Mouse (Mus musculus) lung, postnatal 0 days (tissue): ENCODE results near the gene Jam3. TPM values are rescaled to one million over a fixed set of nuclear protein-coding genes. Genes with fewer than 3 reads are reported as not detected.
A peak's percentile ranks its signal among the peaks of the same experiment; 100 is the strongest.

Experiments
- ATAC-seq: fragments of 200-750 bp; cut with Nextera tagmentation; 2 replicates; pipeline ENCODE4 v1.8.0; 2017; ENCODE audit warnings: moderate library complexity
- DNase-seq: peaks from one replicate; pipeline ENCODE4 v3.0.0-alpha.2; 2016; ENCODE audit warnings: low spot score
- H3K27ac ChIP-seq: fragments of 300-500 bp; sonication (generic); 2 replicates; pipeline ENCODE4 v1.5.1; 2014; ENCODE audit warnings: antibody characterized with exemption, mild to moderate bottlenecking, low read length, mixed read lengths
- H3K27me3 ChIP-seq: fragments of 300-500 bp; sonication (generic); replicated peaks from 2 replicates; pipeline ENCODE4 v1.6.1; 2014; ENCODE audit warnings: low read length, mixed read lengths; ENCODE audit not compliant: insufficient read depth
- H3K36me3 ChIP-seq: fragments of 300-500 bp; sonication (generic); 2 replicates; pipeline ENCODE4 v1.6.1; 2014; ENCODE audit warnings: low read length, mixed read lengths; ENCODE audit not compliant: insufficient read depth
- H3K4me1 ChIP-seq: fragments of 300-500 bp; sonication (generic); 2 replicates; pipeline ENCODE4 v1.6.1; 2014; ENCODE audit warnings: antibody characterized with exemption, low read depth, low read length, mixed read lengths; ENCODE audit not compliant: insufficient read depth
- H3K4me2 ChIP-seq: fragments of 300-500 bp; sonication (generic); replicated peaks from 2 replicates; pipeline ENCODE4 v1.6.1; 2014; ENCODE audit warnings: low read depth, mild to moderate bottlenecking, low read length, moderate library complexity, mixed read lengths
- H3K4me3 ChIP-seq: fragments of 300-500 bp; sonication (generic); 2 replicates; pipeline ENCODE4 v1.5.1; 2014; ENCODE audit warnings: low read depth, low read length
- H3K9ac ChIP-seq: fragments of 300-500 bp; sonication (generic); replicated peaks from 2 replicates; pipeline ENCODE4 v1.6.1; 2014; ENCODE audit warnings: low read depth, mild to moderate bottlenecking
- H3K9me3 ChIP-seq: fragments of 300-500 bp; sonication (generic); 2 replicates; pipeline ENCODE4 v1.6.1; 2016; ENCODE audit warnings: low read length, mixed read lengths
- CTCF ChIP-seq: IDR thresholded peaks from 2 replicates; pipeline ENCODE4 v1.5.1; 2016; ENCODE audit warnings: antibody characterized with exemption, mild to moderate bottlenecking
- EP300 ChIP-seq: IDR thresholded peaks from 2 replicates; pipeline ENCODE4 v1.6.1; 2016; ENCODE audit warnings: antibody characterized with exemption, mild to moderate bottlenecking, control low read depth
- WGBS: fragments of 180-500 bp; shearing (Covaris S2); extraction: QIAGEN DNeasy Blood & Tissue Kit; methylation state at CpG from one replicate; pipeline ENCODE4 v1.1.7; 2014; 5-methylcytosine and 5-hydroxymethylcytosine counted together
- polyA plus RNA-seq: library from polyadenylated mRNA; unstranded; fragments of >200 nt; fragmentation: Nextera tagmentation; extraction: Ambion mirVana; gene quantifications from 2 replicates; pipeline ENCODE4 v1.2.1, GENCODE M21; 2015

Gene Jam3
- polyA plus RNA-seq, 1 experiment from 2014 or later = 18.9 TPM

GRCm38 (mm10) chr9:27153861-27154260, 1.4 kb downstream of the Jam3 start:
- H3K27me3 ChIP-seq = no peaks in the 10 kb centered on the region
- no peak overlapping the region for H3K4me2 ChIP-seq
- DNase-seq (no peak), ATAC-seq (no peak)
- H3K4me1 ChIP-seq = no peaks in the 10 kb centered on the region
- H3K9me3 ChIP-seq = no peaks in the 10 kb centered on the region
- H3K9ac ChIP-seq = no peak overlapping the region
- WGBS = 84% methylated on average over 4 of the region's 4 CpGs
- no peak for TF ChIP-seq EP300
- H3K4me3 ChIP-seq = no peak overlapping the region
- no peak overlapping the region for H3K27ac ChIP-seq
- H3K36me3 ChIP-seq = no peaks in the 10 kb centered on the region

GRCm38 (mm10) chr9:27149836-27150235, 5.4 kb downstream of the Jam3 start:
- Histone ChIP-seq H3K9me3 (no peaks in the 10 kb centered on the region), H3K4me2 (no peak overlapping the region), H3K4me3 (no peak overlapping the region), H3K4me1 (no peaks in the 10 kb centered on the region), H3K36me3 (no peaks in the 10 kb centered on the region), H3K27me3 (no peaks in the 10 kb centered on the region), H3K9ac (no peak overlapping the region), H3K27ac (no peak overlapping the region)
- TF ChIP-seq EP300 (no peak), CTCF (no peak)
- DNase-seq (no peak), ATAC-seq (no peak)
- WGBS = 50% methylated on average over 9 of the region's 9 CpGs

- no peak overlapping the region for H3K4me3 ChIP-seq
- H3K27me3 ChIP-seq = no peaks in the 10 kb centered on the region
- H3K9ac ChIP-seq = no peak overlapping the region
- no peak for TF ChIP-seq CTCF
- no peaks in the 10 kb centered on the region for H3K4me1 ChIP-seq
- DNase-seq = no peak
- WGBS = 35% methylated on average over 18 of the region's 18 CpGs
- no peak overlapping the region for H3K27ac ChIP-seq
- no peak for ATAC-seq
- H3K9me3 ChIP-seq = no peaks in the 10 kb centered on the region
- H3K36me3 ChIP-seq = no peaks in the 10 kb centered on the region
- no peak overlapping the region for H3K4me2 ChIP-seq
Observed at GRCm38 (mm10) chr9:27148631-27149471, 6.4 kb downstream of the Jam3 start.

- Histone ChIP-seq H3K36me3 (no peaks in the 10 kb centered on the region), H3K27me3 (no peaks in the 10 kb centered on the region), H3K4me3 (no peak overlapping the region), H3K9me3 (no peaks in the 10 kb centered on the region), H3K9ac (no peak overlapping the region), H3K4me1 (no peaks in the 10 kb centered on the region), H3K27ac (no peak overlapping the region), H3K4me2 (no peak overlapping the region)
- DNase-seq = no peak
- ATAC-seq = no peak
- WGBS = 83% methylated on average over 8 of the region's 8 CpGs
- TF ChIP-seq EP300 (no peak), CTCF (no peak)
Observed at GRCm38 (mm10) chr9:27147946-27148345, 7.3 kb downstream of the Jam3 start.

- Histone ChIP-seq H3K4me1 (no peaks in the 10 kb centered on the region), H3K4me3 (no peak overlapping the region), H3K27me3 (no peaks in the 10 kb centered on the region), H3K9me3 (no peaks in the 10 kb centered on the region), H3K27ac (no peak overlapping the region), H3K4me2 (no peak overlapping the region), H3K9ac (no peak overlapping the region), H3K36me3 (no peaks in the 10 kb centered on the region)
- DNase-seq (peak; percentile 26), ATAC-seq (peak; percentile 23; the same call in 1 of the 2 replicates)
- WGBS = 78% methylated on average over 2 of the region's 2 CpGs
- TF ChIP-seq CTCF (no peak), EP300 (no peak)
Observed at GRCm38 (mm10) chr9:27146826-27147225, 8.4 kb downstream of the Jam3 start.

- Histone ChIP-seq H3K4me2 (no peak overlapping the region), H3K9me3 (no peaks in the 10 kb centered on the region), H3K27me3 (no peaks in the 10 kb centered on the region), H3K27ac (no peak overlapping the region), H3K9ac (no peak overlapping the region), H3K36me3 (no peaks in the 10 kb centered on the region), H3K4me3 (no peak overlapping the region), H3K4me1 (no peaks in the 10 kb centered on the region)
- no peak for TF ChIP-seq CTCF
- WGBS = 55% methylated on average over 5 of the region's 5 CpGs
- ATAC-seq = no peak
- no peak for DNase-seq
Observed at GRCm38 (mm10) chr9:27144996-27145395, 10.2 kb downstream of the Jam3 start.
